Mouse (Mus musculus): ENCODE measurements around the gene Eepd1. TPM values are rescaled to one million over a fixed set of nuclear protein-coding genes. Genes with fewer than 3 reads are reported as not detected.

The Eepd1 gene
- total RNA-seq, 4 experiments from 2014 or later: 16.6 to 24.4 (median 20.6) TPM

DNA sequence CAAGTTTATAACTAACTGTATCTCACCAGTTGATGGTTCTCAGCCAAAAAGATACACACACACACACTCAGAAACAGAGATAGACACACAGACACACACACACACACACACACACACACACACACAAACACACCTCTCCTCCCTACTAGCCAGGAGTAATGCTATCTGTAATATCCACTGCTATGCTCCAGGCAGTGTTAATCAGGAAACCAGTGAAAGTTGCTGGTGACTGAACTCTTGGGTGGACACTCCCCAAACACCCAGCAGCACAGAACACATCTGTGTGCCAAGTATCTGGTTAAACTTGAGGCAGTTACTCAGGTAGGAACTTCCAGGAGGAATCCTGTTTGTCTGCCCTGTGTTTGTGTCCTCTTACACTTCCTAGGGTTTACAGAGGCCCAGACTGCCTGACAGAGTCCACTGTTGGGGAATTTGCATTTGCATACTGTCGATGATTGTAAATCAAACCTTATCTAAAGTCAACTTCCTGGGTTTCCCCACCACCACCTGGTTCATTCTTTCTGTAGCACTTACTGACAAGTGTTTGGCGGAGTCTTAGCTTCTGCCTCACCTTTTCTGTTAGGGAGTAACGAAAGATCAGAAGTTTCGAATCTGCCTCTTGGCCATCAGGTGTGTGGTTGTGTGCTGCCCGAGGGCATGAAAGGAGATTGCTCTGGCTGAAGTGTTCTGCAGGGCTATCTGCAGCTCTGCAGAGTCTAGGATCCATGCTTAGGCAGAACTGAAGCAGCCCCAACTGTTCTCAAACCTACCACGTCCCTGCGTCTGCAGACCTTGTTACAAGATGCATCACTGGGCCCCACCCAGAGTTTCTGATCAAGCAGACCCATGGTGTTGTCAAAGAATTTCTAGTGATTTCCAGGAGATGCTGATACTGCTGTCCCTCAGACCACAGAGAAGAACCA lies 97.6 kb downstream of the Eepd1 start:
- DNase-seq (ENCODE audit: low spot score): no peak

DNA sequence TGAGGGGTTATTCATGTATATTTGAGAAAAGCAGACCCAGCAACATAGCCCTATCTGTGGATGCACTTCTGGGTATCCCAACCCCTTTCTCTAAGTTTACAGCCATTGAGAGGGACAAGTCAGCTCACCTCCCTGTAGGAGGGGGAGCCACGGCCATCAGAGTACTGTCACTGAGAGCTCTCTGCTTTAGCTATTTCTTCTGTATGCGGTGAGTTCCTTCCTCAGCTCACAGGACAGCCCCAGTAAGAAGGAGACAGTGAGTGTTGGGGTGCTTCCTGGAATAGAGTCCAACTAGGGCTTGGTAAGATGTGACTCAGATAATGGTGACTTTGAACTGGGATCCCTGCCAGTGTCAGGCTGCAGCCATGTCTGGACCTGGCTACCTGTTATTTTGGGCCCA lies 102.3 kb downstream of the Eepd1 start:
- DNase-seq (ENCODE audit: low spot score): no peak

DNA sequence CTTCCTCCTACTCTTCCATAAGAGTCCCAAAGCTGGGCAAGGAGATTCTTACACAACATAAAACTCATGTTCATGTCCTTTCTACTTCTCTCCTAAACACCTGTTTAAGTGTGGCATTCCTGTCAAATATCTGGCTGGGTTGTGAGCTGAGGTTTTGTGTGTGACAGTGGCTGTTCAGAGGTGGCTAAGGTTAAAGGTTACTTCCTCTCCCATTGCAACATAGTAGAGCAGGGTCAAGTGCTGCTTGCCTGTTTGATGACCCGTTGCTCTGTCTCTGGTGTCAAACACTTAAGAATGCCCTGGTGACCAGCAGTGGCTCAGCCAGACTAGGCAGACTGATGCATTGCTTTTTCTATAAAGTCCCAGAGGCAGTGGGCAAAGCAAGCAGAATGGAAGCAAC lies 104.3 kb downstream of the Eepd1 start:
- no peak for DNase-seq (ENCODE audit: low spot score)

DNA sequence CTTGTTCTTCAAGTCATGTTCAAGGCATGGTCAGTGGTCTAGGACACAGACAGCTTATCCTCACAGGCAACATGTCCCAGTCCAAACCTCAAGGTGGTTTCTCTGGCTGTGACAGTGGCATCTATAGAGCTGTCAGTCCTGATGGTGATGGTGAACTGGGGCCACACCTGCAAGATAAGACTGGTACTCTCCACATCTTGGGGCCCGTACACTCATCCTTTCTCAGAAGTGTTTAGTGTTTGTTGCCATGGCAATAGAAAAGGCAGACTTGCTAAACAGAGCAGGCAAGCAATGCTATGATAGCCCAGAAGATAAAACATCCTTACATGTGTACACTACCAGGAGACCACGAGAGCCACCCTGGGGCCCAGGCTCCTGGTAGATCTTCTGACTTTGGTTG lies 107.2 kb downstream of the Eepd1 start:
- no peak for DNase-seq (ENCODE audit: low spot score)

DNA sequence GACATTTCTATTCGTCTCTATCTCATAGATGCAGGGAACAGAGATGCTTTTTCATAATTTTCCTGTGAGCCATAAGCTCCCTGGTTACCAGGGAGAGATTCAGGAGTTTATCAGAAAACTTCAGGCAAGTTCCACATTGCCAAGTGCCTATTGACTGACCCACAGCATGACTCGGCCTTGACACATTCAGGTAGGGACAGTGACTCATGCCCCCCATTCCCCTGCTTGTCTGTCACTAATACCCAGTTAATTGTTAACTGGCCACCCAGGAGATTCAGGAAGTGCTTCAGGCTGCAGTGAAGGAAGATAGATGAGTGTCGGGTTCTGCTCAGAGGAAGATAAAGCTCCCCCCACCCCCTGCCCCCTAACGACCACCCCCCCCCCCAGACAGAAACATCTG lies 109.4 kb downstream of the Eepd1 start:
- no peak for DNase-seq (ENCODE audit: low spot score)

DNA sequence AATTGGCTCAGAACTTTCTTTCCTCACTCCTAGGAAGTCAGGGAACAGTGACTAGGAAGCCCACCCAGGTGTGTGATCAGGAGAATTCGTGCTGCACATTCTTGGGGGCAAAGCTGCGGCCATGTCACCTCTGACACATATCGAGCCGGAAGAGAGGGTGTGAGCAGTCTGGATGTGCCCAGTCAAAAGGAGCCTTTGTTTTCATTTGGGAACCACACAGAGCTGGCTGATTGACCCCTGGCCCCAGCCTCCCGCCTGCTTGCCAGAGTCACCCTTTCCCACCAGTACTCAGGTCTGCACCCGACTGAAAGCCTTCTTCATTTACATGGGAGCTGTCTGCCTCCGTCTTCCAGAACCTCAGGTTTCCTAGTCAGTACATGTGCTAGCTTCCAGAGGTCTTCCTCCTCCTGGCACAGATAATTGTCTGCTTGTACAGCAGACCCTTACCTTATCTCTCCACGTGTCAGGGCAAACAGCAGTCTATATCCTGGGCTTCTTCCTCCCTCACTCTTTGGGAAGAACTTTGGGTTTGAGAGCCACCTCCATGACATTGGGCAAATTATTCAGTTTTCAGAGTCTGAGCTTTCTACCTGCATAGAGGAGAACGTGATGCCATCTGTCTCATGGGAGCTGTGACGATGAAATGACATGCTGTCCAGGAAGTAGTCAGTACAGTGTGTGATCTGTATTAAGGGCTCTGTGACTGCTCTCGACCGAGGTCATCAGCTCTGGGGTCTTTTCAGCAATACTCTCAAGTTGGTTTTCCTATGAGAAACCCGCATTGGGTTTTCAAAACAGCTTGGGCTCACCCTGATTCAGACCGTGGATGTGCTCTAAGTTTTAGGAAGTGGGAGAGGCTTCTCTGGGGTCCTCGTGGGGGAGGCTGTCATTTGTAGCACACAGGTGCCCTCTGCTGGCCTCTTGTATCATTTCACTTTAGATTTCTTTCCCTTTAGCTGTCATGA lies 110.3 kb downstream of the Eepd1 start:
- peak; percentile 51 for DNase-seq (ENCODE audit: low spot score)

DNA sequence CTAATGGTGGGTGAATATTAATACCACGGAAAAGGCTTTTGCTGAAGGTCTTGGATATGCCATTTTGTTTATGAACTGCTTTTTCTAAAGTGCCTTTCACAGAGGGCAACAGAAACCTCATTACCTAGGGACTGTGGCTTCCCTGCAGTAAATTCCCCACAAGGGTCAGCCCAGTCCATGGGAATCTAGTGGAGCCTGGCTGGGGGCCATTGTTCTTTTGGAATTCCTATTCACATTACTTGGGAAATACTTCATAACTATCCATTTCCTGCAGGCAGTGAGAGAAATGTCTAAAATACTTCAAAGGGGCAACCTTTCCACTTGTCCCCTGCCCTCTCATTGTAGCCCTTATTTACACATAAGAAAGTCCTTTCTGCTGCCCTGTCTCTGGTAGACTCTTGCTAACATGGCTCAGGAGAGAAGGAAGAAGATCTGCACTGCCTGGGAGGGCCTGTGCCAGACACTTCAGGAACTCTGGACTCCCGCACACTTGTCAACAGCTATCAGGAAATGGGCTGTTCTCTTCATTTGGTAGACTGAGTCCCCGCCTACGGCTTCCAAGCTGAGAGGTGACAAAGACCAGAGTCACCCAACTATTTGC lies 111.1 kb downstream of the Eepd1 start:
- peak; percentile 66 for DNase-seq (ENCODE audit: low spot score)

DNA sequence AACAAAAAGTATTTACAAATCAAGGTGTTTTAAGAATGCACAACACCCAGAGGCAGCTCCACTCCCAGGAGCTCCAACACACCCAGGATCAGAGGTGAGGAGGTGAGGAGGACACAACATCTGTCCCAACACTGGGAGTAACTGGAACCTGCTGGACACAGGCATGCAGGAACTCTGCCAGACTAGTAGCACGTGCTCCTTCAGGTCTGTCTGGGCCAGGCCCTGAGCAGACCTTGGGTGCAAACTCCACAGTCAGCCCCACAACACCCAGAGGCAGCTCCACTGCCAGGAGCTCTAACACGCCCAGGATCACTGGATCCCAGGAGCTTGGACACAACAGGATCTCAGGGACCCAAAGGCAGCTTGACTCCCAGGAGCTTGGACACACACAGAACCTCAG lies 143.4 kb downstream of the Eepd1 start:
- no peak for DNase-seq (ENCODE audit: low spot score)

DNA sequence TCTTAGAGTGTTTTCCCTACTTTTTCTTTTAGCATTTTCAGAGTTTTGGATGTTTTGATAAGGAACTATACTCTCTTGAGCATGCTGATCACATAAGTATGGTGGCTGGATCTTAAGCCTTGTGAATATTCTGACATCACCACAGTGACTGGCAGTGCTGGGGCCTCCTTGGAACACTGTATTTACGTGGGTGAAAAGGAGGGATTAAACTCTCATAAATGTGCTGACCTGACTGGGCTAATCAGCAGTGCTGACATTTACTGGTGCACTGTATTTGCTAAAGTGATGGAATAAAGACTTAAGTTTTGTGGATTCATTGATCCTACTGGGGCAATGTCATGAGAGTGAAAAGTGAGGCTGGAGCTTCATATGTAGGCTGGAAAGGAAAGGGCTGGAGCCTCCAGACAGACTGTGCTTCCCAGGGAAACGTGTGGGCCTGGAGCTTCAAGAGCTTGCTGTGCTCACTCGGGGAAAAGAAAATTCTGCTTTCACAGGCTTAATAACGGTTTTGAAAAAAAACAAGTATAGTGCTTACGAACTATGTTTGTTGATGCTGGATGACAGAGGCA lies 148.3 kb downstream of the Eepd1 start:
- DNase-seq (ENCODE audit: low spot score): no peak

Other genes with a start within 250 kb of the Eepd1 start
- 100 to 1,000 TPM in 3 of 4 experiments, 10 to 100 TPM in 1; 97.5 to 117 (median 108) TPM for gene Sept7, start 229.1 kb upstream of the Eepd1 start, total RNA-seq (2022)

Data from heart, adult 8-10 months (tissue).